Mouse (Mus musculus) embryonic facial prominence, embryonic 13.5 days (tissue): ENCODE data around the gene March10. TPM values are rescaled to one million over a fixed set of nuclear protein-coding genes. Genes with fewer than 3 reads are reported as not detected.

Experiments
- ATAC-seq: fragments of 200-750 bp; cut with Nextera tagmentation; 2 replicates; pipeline ENCODE4 v1.8.0; 2017; ENCODE audit warnings: low read depth; ENCODE audit not compliant: insufficient number of reproducible peaks, insufficient read depth, low FRiP score, low TSS enrichment
- H3K27ac ChIP-seq: fragments of 300-500 bp; sonication (generic); 2 replicates; pipeline ENCODE4 v1.5.1; 2015; ENCODE audit warnings: moderate library complexity, mild to moderate bottlenecking, inconsistent platforms
- H3K27me3 ChIP-seq: fragments of 300-500 bp; sonication (generic); 2 replicates; pipeline ENCODE4 v1.6.1; 2015; ENCODE audit warnings: mild to moderate bottlenecking, inconsistent platforms
- H3K36me3 ChIP-seq: fragments of 300-500 bp; sonication (generic); 2 replicates; pipeline ENCODE4 v1.6.1; 2015; ENCODE audit warnings: mild to moderate bottlenecking, inconsistent platforms
- H3K4me1 ChIP-seq: fragments of 300-500 bp; sonication (generic); 2 replicates; pipeline ENCODE4 v1.6.1; 2015; ENCODE audit warnings: inconsistent platforms
- H3K4me2 ChIP-seq: fragments of 300-500 bp; sonication (generic); 2 replicates; pipeline ENCODE4 v1.6.1; 2015; ENCODE audit warnings: moderate library complexity, mild to moderate bottlenecking, inconsistent platforms
- H3K4me3 ChIP-seq: fragments of 300-500 bp; sonication (generic); 2 replicates; pipeline ENCODE4 v1.5.1; 2015; ENCODE audit warnings: mild to moderate bottlenecking, inconsistent platforms
- H3K9ac ChIP-seq: fragments of 300-500 bp; sonication (generic); 2 replicates; pipeline ENCODE4 v1.6.1; 2015; ENCODE audit warnings: mild to moderate bottlenecking, inconsistent platforms
- H3K9me3 ChIP-seq: fragments of 300-500 bp; sonication (generic); 2 replicates; pipeline ENCODE4 v1.6.1; 2016; ENCODE audit warnings: inconsistent platforms
- whole genome bisulfite sequencing: fragments of 180-500 bp; shearing (Covaris S2); methylation state at CpG from one replicate; pipeline ENCODE4 v1.1.7; 2015; ENCODE audit warnings: mixed read lengths; 5-methylcytosine and 5-hydroxymethylcytosine counted together
- polyA plus RNA-seq: library from polyadenylated mRNA; unstranded; fragments of >200 nt; fragmentation: Nextera tagmentation; extraction: Ambion mirVana; gene quantifications from 2 replicates; pipeline ENCODE4 v1.2.1, GENCODE M21; 2015

March10 gene
- polyA plus RNA-seq, 1 experiment from 2014 or later = not detected

DNA sequence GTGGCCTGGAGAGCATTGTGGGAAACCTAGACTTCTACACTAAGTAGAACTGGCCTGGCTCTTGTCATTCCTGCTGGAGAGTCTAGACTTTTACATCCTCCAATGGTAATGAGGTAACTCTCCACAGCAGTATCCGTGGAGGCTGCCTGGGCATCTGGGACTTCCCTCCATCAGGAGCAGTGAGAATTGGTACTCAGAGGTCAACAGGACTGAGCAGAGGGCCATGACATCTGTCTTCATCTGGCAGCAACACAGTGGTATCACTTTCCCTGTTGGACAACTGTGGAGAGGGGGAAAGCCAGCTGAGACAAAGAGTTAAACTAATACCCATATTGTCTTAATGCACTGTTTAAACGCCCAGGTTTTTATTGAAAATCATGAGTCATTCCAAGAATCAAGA is 26.2 kb upstream of the March10 start:
- Histone ChIP-seq H3K4me2 (no peak overlapping the region), H3K27ac (no peak overlapping the region), H3K36me3 (no peaks in the 10 kb centered on the region), H3K27me3 (no peaks in the 10 kb centered on the region), H3K4me3 (no peak overlapping the region), H3K9ac (no peak overlapping the region), H3K4me1 (no peaks in the 10 kb centered on the region), H3K9me3 (no peaks in the 10 kb centered on the region)
- no peak for ATAC-seq
- 58% methylated on average over 2 of the region's 2 CpGs for WGBS

- Histone ChIP-seq H3K9me3 (no peaks in the 10 kb centered on the region), H3K27ac (no peak overlapping the region), H3K4me2 (no peak overlapping the region), H3K36me3 (no peaks in the 10 kb centered on the region), H3K27me3 (no peaks in the 10 kb centered on the region), H3K4me3 (no peak overlapping the region), H3K4me1 (no peaks in the 10 kb centered on the region), H3K9ac (no peak overlapping the region)
- ATAC-seq = no peak
- WGBS = 62% methylated on average over 2 of the region's 2 CpGs
These were observed 18.2 kb upstream of the March10 start for GRCm38 (mm10) chr11:105474746-105475145.

DNA sequence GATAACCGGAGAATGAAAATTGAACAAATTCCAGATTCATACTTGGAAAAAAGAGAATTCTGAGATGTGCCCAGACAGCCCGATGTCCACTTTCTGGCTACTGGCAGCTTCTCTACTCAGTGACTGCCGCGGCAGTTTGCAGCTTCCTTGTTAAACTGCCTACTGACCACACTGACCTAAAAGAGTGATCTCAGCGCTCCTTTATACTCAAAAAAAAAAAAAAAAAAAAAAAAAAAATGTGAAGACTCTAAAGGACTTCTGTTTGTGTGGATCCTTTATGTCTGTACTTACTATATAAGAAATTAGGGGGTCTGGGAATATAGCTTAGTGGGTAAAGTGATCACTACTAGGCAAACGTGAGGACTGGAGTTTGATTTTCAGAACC is 17.8 kb upstream of the March10 start:
- ATAC-seq = no peak
- no peak overlapping the region for H3K4me2 ChIP-seq
- no peaks in the 10 kb centered on the region for H3K27me3 ChIP-seq
- no peak overlapping the region for H3K4me3 ChIP-seq
- peaks cover 4% of the 10 kb centered on the region for H3K4me1 ChIP-seq
- H3K9ac ChIP-seq = no peak overlapping the region
- no peaks in the 10 kb centered on the region for H3K9me3 ChIP-seq
- WGBS = 63% methylated on average over 6 of the region's 6 CpGs
- H3K36me3 ChIP-seq = no peaks in the 10 kb centered on the region
- H3K27ac ChIP-seq = no peak overlapping the region

GRCm38 (mm10) chr11:105473716-105474351 is 17.3 kb upstream of the March10 start:
- WGBS = 57% methylated on average over 5 of the region's 5 CpGs
- H3K4me1 ChIP-seq = peaks cover 9% of the 10 kb centered on the region
- no peak overlapping the region for H3K27ac ChIP-seq
- ATAC-seq = no peak
- H3K4me3 ChIP-seq = no peak overlapping the region
- H3K9me3 ChIP-seq = no peaks in the 10 kb centered on the region
- no peak overlapping the region for H3K4me2 ChIP-seq
- H3K36me3 ChIP-seq = no peaks in the 10 kb centered on the region
- no peaks in the 10 kb centered on the region for H3K27me3 ChIP-seq
- H3K9ac ChIP-seq = no peak overlapping the region

DNA sequence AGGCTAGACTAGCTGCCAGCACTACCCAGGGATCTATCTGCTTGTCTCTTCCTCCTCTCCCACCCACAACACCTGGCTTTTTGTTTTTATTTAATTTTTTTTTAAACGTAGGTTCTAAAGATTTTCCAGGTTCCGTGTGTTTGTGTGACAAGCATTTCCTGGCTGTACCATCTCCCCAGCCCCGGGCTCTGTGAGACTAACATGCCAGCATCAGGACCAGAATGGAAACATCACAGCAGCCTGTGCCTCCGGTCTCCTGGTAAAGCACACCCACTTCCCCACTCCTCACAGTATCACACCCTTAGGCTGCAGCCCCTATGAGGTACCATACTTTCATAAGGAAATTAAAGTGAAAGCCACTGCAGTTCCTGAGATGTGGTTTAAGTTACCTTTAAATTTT is 16.1 kb upstream of the March10 start:
- no peak overlapping the region for H3K4me2 ChIP-seq

GRCm38 (mm10) chr11:105470896-105471295 is 14.4 kb upstream of the March10 start:
- no peaks in the 10 kb centered on the region for H3K27me3 ChIP-seq
- H3K9me3 ChIP-seq = no peaks in the 10 kb centered on the region
- H3K36me3 ChIP-seq = no peaks in the 10 kb centered on the region
- no peak overlapping the region for H3K27ac ChIP-seq
- peaks cover 30% of the 10 kb centered on the region for H3K4me1 ChIP-seq
- no peak overlapping the region for H3K4me3 ChIP-seq
- ATAC-seq = no peak
- no peak overlapping the region for H3K4me2 ChIP-seq
- no peak overlapping the region for H3K9ac ChIP-seq
- WGBS = 86% methylated on average over 4 of the region's 4 CpGs

More for the DNA sequence above, 16.1 kb upstream of the March10 start:
- H3K9ac ChIP-seq = no peak overlapping the region
- peaks cover 15% of the 10 kb centered on the region for H3K4me1 ChIP-seq
- no peaks in the 10 kb centered on the region for H3K9me3 ChIP-seq
- H3K4me3 ChIP-seq = no peak overlapping the region
- no peaks in the 10 kb centered on the region for H3K27me3 ChIP-seq
- no peak overlapping the region for H3K27ac ChIP-seq
- 69% methylated on average over 4 of the region's 4 CpGs for WGBS
- H3K36me3 ChIP-seq = no peaks in the 10 kb centered on the region
- no peak for ATAC-seq

DNA sequence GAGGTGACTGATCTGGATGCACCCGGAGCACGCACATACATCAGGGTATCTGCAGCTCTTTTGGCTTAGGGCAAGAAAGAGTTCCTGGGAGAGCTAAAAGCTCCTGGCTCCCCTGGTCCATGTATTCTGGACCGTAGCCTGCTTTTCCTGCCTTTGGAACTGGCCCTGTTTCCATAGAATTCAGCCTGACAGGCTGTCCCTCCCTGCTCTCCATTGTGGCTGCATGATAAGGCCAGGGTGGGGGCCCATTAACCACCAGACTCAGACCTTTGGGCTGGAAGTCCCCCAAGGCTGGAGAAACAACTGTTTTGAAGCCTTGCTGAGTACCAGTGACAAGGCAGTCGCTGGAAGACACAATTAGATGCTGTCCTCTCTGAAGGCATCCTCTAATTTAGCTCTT is 13.0 kb upstream of the March10 start:
- H3K4me3 ChIP-seq = no peak overlapping the region

GRCm38 (mm10) chr11:105469091-105469507 is 12.6 kb upstream of the March10 start:
- 62% methylated on average over 8 of the region's 8 CpGs for WGBS

More for the DNA sequence above, 13.0 kb upstream of the March10 start:
- Histone ChIP-seq H3K27ac (no peak overlapping the region), H3K9me3 (no peaks in the 10 kb centered on the region), H3K4me1 (peaks cover 32% of the 10 kb centered on the region), H3K9ac (no peak overlapping the region), H3K27me3 (no peaks in the 10 kb centered on the region; the same call in 1 of the 2 replicates), H3K36me3 (no peaks in the 10 kb centered on the region), H3K4me2 (no peak overlapping the region)
- WGBS = 70% methylated on average over 4 of the region's 4 CpGs
- no peak for ATAC-seq

DNA sequence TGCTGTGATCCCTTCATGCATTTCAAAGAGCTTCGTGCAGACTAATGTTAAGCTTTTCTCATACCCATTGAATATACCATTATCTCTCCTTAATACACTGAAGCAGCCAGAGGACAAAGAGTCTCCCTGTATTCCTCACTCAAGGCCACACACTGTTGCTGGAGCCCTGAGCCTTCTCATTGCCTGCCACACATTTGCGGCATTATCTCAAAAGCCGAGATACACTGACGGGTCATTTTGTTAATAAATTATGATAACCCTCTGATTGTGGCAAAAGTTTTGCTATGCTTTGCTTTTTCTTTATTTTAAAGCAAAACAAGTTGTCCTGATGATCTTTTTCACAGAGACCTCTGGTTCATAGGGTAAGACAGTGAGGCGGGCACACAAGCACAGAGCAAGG is 11.9 kb upstream of the March10 start:
- ATAC-seq = no peak
- Histone ChIP-seq H3K4me1 (peaks cover 35% of the 10 kb centered on the region), H3K27ac (no peak overlapping the region), H3K36me3 (no peaks in the 10 kb centered on the region), H3K4me3 (no peak overlapping the region), H3K9me3 (no peaks in the 10 kb centered on the region), H3K27me3 (no peaks in the 10 kb centered on the region; the same call in 1 of the 2 replicates), H3K9ac (no peak overlapping the region), H3K4me2 (no peak overlapping the region)
- 72% methylated on average over 5 of the region's 5 CpGs for WGBS

More at GRCm38 (mm10) chr11:105469091-105469507, 12.6 kb upstream of the March10 start:
- Histone ChIP-seq H3K27me3 (no peaks in the 10 kb centered on the region; the same call in 1 of the 2 replicates), H3K9ac (no peak overlapping the region), H3K27ac (peak overlapping the region; percentile 16; the same call in 1 of the 2 replicates), H3K4me3 (no peak overlapping the region), H3K36me3 (no peaks in the 10 kb centered on the region), H3K4me2 (no peak overlapping the region), H3K4me1 (peaks cover 35% of the 10 kb centered on the region), H3K9me3 (no peaks in the 10 kb centered on the region)
- ATAC-seq = no peak

DNA sequence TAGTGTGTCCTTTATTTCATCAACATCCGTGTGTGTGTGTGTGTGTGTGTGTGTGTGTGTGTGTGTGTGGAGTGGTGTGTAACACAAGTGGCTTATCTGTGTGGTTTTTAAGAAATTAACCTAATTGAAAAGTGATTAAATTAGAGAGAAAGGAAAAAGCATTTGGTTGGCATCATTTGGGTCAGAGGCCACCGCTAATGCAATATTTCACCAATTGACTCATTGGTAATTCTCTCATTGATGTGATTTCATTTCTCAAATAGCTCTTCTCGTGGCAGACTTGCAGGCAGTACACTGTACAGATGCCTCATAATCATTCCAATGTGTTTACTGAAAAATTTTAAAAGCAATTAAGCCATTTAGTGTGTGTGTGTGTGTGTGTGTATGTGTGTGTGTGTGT is 11.3 kb upstream of the March10 start:
- H3K4me2 ChIP-seq = no peak overlapping the region; the same call in 1 of the 2 replicates
- H3K27me3 ChIP-seq = no peaks in the 10 kb centered on the region; the same call in 1 of the 2 replicates
- no peak overlapping the region for H3K4me3 ChIP-seq
- no peak for ATAC-seq
- WGBS = 49% methylated on average over 3 of the region's 3 CpGs
- no peaks in the 10 kb centered on the region for H3K36me3 ChIP-seq
- H3K27ac ChIP-seq = peak overlapping the region; percentile 75
- H3K9ac ChIP-seq = no peak overlapping the region
- no peaks in the 10 kb centered on the region for H3K9me3 ChIP-seq
- peaks cover 39% of the 10 kb centered on the region for H3K4me1 ChIP-seq

DNA sequence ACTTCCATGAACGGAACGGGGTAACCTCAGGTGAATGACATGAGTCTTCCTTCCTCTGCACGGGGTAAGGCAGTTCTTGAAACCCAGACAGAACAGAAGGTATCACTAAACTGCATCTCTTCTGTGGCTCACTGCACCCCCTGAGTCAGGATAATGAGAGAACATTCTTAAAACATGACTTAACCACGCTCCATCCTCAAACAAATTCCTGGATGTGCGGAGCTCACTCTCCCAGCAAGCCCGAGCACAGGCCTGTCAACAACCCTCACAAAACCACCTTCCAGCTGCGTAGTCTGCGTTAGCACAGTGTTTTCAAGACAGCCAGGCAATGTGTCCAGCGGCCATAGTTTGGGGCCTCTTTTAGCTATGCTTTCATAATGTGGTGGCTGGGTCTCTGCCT is 10.7 kb upstream of the March10 start:
- 11% methylated on average over 9 of the region's 9 CpGs for WGBS
- H3K27ac ChIP-seq = peak overlapping the region; percentile 75
- H3K4me2 ChIP-seq = peak overlapping the region; percentile 32
- H3K4me3 ChIP-seq = no peak overlapping the region
- H3K27me3 ChIP-seq = no peaks in the 10 kb centered on the region; the same call in 1 of the 2 replicates
- no peaks in the 10 kb centered on the region for H3K9me3 ChIP-seq
- H3K36me3 ChIP-seq = no peaks in the 10 kb centered on the region
- ATAC-seq = peak; percentile 69; the same call in 1 of the 2 replicates
- no peak overlapping the region; the same call in 1 of the 2 replicates for H3K9ac ChIP-seq
- peaks cover 42% of the 10 kb centered on the region for H3K4me1 ChIP-seq

DNA sequence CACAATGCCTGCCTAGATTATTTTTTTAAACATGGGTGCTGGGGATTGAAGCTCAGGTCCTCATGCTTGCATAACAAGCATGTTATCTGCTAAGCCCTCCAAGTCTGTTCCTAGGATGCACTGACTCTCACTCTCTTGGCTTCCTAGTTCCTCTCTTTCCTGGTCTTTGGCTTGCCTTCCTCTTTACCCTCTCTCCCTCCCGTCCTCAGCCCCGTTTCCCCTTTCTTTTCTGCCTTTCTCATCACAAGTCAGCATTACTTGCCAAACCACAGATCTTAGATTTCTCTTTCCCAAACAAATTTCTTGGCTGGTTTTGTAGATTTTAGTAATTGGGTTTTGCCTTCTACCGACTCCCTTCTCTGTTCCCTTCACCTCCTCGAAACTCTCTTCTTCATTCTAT is 10.2 kb upstream of the March10 start:
- no peak for ATAC-seq
- Histone ChIP-seq H3K4me3 (no peak overlapping the region), H3K4me1 (peaks cover 42% of the 10 kb centered on the region), H3K27me3 (no peaks in the 10 kb centered on the region; the same call in 1 of the 2 replicates), H3K36me3 (no peaks in the 10 kb centered on the region), H3K4me2 (peak overlapping the region; percentile 32), H3K9ac (no peak overlapping the region), H3K9me3 (no peaks in the 10 kb centered on the region), H3K27ac (peak overlapping the region; percentile 75)
- WGBS = 29% methylated on average over 4 of the region's 4 CpGs
